Mouse (Mus musculus) ovary, postnatal 36 days (tissue): ENCODE data around the gene Tgfbr3.
"Not testable (repeated sequence)": the region's sequence is repeated elsewhere in the genome, so short reads cannot be mapped to it uniquely, and the experiment has no call there.

ENCODE experiments used
- DNase-seq: peaks from one replicate; pipeline ENCODE4 v3.0.0; 2022; ENCODE audit warnings: low spot score, mixed read lengths

Gene Tgfbr3

DNA sequence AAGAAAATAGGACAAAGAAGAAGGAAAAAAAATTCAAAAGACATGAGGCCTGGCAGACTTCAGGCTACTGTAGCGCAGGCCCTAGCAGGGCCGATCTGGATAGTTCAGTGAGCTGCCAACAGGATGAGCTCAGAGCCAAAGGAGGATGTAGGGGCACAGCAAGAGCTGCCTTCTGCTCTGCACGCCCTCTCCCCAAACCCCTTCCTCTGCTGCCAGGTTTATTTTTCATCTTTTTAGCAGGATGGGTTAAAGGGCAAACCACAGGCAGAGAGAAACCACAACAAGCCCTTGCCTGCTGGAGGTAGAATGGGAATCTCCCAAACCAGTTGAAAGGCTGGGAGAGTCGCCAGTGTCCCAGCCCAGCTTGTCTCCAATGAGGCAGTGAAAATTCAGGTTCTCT lies 10.2 kb downstream of the Tgfbr3 start:
- DNase-seq: no peak

DNA sequence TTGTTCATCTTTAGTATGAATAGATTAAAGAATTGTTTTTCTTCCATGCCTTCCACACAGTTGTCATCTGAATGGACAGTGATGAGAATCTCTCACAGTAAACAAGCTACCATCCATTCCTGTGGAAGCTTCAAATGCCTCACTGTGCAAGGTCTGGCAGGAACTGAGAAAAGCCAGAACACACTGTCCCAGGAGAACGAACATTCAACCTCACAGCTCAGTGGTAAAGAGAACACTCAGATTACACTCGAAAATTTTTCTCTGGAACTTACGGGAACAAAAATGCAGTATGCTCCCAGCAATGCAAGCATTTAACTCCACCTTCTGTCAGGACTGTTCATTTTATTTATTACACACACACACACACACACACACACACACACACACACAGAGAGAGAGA lies 13.2 kb downstream of the Tgfbr3 start:
- DNase-seq: no peak

DNA sequence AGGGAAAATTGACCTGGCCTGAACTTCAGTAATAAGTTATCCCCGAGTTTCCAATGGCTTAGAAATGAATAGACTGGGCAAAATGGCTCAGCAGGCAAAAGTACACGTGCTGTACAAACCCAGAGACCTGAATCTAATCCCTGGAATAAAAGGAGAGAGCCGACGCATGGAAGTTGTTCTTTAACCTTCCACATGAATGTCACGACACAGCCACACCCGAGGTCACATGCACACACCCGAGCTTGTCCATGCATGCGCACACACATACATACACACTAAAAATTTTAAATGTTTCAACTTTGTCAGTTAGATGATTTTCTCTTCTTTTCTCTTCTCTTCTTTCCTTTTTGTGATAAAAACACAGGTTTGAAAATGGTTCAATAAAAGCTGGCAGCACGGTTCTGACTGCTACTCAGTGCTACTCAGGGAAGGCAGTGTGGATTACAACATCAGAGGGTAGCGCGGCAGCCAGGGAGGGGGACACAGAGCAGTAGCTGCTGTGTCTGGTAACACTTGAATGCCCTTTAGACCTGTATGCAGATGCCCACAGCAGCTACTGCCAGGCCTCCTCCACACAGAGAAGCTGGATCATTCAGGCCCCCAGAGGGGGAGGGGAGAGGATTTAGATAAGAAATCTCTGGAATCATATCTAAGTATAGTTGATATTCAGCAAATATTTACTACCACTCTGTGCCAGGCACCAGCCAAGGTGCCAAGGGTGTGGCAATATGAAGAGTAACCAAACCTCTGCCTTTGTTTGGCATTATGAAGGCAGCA lies 17.0 kb downstream of the Tgfbr3 start:
- no peak for DNase-seq

DNA sequence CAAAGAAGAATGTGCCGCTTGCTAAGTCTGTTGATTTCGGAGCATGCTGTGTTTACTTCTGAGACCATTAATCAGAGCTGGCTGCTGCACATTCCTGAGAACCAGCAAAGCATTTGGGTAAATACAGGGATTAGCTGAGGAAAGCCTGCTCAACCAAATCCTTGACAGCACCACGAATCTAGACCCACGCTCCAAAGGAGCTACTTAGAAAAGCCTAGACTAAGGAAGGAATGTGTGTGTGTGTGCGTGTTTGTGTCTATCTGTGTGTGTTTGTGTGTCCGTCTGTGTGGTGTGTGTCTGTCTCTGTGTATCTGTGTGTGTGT lies 20.5 kb downstream of the Tgfbr3 start:
- no peak for DNase-seq

DNA sequence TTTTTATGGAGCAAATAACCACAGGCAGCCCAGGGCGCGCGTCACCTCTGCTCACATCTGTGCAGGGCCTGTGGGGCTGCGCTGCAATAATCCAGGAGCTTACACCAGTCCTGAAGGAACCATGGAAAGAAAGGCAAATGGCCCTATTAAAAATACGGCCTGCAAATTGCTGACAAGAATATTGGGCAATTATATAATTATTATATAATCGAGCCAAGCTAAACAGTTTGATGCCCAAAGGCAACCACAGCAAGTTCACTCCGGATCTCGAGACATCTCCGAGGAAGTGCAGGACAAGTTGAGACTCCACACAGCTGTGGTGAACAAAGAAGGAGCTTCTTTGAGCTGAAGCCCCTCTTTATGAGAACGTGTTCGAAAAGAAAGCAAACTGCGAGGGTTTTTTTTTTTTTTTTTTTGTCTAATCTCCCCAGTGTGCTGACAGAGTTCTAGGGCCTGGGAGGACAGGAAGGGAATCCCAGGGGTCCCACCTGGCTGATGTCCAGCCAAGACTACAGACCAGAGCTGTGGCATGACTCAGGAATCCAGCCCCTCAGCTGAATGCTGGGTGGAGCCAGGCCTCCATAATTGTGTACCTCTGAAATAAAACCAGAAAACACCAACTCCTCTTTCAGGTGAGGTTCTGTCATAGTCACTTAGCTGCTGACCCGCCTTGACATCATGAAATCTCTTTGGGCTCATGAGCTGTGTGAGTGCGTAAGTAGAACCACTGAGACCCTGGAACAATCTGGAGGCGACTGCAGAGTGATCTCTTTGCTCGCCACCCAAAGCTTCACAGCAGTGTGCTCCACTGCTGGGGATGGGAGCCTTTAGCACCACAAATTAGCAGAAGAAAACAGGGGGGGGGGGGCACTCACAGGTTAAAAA lies 21.1 kb downstream of the Tgfbr3 start:
- DNase-seq: no peak

DNA sequence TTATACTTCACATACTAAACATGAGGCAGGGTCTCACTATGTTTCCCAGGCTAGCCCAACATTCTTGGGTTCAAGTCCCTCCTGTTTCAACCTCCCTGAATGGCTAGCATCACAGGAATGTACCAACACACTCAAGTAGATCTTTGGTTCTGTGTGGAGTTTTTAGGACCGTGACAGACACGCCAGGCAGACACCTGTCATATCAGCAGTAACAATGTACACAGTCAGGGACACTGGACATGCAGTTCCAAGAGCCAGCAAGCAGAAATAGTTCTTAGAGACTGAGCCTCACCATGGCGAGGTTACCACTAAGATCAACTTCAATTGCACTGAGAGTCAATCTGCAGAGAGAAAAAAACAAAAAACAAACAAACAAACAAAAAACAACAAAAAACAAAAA lies 22.9 kb downstream of the Tgfbr3 start:
- no peak for DNase-seq

DNA sequence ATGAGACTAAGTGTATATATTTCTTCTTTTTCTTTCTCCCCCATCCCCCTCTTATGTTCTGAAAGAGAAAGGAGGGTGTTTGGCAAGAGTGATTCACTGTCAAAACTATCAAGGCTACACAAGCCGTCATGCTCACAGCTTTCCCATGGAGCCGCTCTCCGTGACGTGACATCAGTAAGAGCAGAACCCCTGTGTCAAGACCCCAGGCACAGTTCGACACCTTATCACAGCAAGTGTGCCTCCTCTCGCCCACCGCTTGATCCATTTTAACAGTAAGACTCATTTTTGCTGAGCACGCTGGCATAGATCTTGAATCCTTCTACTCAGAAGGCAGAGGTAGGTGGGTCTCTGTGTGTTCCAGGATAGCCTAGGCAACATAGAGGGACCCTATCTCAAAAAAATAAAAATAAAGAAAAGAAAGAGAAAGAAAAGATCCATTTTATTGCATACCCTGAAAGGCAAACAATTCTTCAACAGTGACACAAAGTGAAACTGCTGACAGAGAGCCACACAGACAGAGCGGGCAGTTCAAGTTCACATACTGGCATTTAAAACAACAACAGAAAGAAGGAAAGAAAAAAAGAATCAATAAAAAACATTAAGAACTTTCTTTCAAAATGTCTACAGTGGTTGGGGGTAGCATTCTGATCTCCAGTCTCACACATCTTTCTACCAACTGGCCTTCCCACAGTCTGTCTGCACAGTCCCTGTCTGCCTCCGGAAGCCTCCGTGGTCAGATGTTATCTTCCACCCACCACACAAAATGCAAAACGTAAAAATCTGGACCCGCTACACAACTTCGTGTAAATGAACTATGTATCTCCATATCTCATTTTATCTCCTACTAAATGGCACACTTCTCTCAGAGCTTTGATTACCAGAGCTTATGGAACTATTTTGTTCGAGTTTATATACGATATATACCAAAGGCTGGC lies 24.7 kb downstream of the Tgfbr3 start:
- no peak for DNase-seq

DNA sequence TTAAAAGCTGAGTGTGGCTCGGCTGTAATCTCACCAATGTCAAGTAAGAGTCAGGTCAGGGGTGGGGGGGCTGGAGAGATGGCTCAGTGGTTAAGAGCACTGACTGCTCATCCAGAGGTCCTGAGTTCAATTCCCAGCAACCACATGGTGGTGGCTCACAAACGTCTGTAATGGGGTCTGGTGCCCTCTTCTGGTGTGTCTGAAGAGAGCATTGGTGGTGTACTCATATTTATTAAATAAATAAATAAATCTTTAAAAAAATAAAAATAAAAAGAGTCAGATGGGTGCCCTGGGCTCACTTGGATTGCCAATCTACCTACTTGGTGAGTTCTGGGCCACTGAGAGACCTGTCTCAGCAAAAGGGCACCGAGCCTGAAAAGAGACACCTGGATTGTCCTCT lies 25.6 kb downstream of the Tgfbr3 start:
- no peak for DNase-seq

DNA sequence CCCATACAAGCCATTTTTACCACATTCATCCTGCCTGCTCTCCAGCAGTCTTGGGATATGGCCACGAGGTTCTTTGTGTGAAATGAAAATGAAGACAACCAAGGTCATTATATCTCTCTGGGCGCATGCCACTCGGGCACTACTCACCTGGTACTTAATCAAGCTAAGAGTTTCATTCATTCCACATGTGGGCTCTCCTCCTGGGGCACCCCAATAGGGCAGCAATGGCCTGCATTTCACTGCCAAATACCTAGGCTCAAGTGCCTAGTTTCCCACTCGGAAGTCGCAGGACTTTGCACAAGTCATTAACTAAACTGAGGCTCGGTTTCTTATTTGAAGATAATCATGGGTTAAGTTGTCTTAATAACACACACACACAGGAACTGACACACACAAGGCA lies 27.5 kb downstream of the Tgfbr3 start:
- no peak for DNase-seq

DNA sequence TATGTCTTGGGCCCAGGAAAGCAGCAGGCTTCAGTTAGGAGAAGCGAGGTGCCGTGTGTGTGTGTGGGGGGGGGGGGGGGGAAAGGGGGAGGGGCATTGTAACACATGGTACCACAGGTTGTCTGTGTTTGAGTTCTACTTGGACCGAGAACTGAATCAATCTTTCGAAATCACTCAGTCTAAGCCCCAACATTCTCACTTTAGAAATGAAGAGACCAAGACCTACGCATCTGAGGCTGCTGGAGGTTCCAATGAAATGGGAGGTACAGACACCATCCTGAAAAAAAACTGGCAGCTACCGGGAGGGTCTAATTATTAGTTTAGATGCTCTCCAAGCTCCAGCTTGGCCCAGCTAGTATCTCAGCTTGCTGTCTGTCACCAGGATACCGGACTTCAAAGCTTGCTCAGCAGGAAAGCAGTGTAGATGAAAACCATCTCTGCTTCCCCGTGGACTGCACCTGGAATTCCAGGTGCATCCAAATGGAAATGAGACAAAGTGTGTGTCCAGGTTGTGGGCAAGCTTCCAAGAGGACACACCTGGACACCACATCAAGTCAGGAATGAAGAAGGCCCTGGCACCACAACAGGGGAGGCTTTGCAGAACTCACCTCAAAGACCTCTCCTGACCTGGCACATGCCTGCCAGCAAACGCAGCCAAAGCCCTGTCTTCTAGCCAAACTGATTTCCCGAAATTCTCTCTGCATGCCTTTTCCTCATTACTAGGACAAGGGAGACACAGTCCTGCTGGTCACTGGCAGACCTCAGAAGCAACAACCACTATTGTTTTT lies 28.5 kb downstream of the Tgfbr3 start:
- no peak for DNase-seq

DNA sequence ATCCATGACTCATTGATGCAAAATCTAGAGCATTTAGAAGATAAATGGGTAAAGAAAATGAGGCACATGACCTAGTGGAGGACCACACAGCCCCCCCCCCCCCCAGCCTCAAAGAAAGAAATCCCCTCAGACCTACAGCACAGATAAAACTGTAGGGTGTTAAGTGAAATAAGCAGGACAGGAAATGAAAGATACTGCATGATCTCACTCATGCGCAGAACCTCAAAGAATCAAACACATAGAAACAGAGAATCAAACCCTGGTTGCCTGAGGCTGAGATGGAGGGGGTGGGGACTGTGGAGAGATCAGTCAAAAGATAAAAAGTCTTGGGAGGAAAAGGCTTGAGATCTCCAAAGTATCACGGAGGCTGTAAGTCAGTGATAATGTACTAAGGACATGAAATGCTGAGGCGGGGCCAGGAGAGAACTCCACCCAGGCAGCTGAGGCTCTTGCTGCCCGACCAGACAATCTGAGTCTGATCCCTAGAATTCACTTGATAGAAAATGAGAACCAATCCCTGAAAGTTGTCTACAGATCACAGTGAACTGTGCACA lies 29.9 kb downstream of the Tgfbr3 start:
- DNase-seq: no peak

DNA sequence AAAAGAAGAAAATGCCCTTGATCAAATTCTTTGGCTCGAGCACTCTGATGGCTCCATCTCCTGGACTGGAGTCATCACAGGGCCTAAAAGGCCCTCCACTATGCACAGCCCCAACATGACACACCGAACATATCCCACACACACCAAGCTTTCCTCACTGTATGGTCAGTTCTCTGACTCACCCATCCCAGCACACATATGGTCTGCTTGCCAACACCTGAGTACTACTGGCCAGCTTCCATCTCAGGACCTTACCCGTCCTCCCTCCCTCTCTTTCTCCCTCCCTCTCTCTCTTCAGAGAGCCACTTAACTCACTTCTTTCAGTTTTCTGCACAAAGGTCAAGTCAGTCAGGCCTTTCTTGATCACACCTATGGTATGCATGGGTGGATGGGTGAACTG lies 36.0 kb downstream of the Tgfbr3 start:
- no peak for DNase-seq

DNA sequence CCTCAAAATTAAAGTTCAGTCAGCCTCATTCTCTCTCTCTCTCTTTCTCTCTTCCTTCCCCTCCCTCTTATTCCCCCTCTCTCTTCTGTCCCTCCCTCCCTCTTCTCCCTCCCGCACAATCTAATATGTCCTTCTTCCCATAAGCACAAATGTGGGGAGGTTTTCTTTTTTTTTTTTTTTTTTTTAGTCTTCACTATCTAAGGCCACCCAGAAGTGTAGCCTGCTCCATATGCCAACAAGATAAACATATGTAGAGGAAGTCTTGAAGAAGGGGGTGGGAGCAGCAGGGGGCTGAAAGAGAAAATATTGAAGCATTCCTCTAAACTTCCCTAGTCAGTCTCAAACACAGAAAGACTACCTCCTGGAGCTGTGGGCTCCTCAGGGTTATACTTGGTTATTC lies 37.0 kb downstream of the Tgfbr3 start:
- no peak for DNase-seq

DNA sequence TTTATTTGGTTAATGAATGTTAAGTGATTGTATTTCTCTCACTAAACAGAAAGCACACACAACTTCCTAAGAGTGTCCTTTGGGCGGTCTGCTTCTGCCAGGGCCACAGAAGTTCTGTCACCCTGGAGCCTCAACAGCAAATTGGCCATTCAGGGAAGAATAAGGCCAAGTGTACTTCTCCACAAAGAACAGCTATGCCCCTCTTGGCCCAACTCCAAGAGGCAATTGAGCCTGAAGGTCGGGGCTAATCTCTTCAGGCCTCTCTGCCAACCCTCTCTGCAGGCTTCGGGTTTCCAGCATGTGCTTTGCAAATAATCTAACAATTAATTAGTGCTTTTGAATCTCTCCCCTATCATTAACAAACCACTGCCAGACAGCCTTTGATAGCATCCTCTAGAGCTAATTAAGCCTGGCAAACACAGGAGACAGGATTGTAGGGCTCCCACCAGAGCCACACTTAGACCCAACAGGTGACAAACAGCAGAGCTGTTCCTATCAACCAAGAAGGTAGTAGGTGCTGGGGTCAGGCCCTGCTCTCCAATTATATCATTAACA lies 37.6 kb downstream of the Tgfbr3 start:
- DNase-seq: peak; percentile 64

DNA sequence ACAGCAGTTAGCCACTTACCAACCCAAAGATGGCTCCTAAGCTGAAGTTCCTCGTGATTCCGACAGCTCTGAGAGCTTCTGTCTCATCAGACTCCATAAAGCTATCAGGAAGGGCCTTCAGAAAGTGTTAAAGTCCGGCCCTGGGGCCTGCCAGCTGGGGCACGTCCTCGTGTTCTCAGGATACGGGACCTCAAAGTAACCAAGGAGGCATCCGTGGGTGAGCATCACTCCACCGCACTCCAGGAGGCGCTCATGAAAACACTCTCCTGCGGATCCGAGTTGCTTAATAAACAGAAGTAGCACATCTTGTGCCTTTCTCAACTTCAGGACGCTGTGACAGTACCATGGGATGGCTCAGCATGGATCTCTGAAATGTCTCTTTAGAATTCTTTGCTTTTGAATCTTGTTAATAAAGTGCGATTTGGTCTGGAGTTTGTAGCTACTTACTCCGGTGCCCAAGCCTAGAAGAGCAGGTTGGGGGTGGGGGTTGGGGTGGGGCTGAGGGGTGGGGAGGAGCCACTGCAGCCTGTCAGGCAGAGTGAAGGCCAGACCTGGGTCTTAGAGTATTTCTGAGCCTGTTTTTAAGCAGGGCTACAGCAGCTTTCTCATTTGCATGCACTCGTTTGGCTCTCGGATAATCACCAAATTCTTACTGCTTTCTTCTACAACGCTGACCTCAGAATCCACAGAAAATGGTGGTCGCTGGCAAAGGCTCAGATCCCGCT lies 38.7 kb downstream of the Tgfbr3 start:
- no peak for DNase-seq

DNA sequence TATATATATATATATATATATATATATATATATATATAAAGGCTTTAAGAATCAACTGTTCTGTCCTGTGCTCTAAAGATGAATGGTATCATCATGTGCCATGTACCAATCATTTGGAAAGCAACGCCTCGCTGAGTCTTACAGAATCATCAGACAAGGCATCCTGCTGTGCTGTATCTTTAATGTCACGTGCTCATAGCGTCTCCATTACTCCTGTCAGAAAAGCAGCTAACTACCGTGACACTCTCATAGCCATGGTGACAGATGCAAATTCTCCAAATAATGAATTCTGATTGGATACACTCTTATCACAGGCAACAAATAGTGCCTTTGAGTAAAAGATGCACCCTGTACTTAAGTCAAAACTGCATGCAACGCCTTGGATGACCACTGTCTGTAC lies 40.7 kb downstream of the Tgfbr3 start:
- no peak for DNase-seq

DNA sequence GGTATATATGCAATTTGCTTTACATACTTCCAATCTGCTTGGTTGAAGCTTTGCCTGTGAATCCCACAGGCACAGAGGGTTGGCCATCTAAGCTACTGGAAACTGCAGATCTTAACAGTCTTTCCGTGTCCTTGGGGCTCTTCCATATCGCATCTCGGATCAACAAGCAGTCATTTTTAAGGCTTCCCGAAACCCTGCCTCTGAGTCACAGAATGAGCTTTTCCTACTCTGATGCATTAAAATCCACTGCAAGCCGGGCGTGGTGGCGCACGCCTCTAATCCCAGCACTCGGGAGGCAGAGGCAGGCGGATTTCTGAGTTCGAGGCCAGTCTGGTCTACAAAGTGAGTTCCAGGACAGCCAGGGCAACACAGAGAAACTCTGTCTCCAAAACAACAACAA lies 41.1 kb downstream of the Tgfbr3 start:
- not testable (repeated sequence) for DNase-seq

DNA sequence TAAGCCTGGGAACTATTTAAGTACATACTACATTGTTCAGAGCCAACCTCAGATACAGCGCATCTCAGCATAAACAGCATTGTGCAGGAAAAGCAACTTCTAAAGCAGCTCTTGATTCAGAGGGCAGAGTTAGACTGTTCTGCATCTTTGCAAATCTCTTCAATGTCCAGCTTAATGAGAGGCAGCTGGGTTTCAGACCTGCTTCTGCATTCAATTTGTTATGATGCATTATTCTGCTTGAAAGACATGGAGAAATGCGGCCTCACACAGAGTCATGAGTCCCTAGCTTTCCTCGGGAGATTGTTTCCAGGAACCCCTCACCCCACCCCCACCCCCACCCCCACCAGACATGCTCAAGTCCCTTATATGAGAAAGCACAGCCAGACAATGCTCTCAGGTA lies 41.6 kb downstream of the Tgfbr3 start:
- no peak for DNase-seq

DNA sequence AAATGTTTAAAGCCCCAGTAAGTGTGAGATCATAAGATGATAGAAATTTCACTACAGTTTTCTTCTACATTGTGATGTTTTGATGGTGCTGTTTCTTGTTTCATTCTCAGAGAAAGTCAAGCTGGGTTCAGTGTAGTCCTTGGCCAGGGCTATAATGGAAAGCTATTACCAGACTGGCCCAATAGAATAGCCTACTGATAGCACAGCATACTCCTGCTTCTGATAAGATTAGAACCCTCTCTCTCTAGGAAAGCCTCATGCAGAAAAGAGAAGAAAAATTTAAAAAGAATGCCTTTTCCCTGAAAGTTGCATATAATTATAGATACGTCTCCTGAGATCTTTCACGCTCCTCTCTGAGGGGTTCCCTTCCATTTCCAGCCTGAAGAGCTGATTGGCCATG lies 46.0 kb downstream of the Tgfbr3 start:
- no peak for DNase-seq

DNA sequence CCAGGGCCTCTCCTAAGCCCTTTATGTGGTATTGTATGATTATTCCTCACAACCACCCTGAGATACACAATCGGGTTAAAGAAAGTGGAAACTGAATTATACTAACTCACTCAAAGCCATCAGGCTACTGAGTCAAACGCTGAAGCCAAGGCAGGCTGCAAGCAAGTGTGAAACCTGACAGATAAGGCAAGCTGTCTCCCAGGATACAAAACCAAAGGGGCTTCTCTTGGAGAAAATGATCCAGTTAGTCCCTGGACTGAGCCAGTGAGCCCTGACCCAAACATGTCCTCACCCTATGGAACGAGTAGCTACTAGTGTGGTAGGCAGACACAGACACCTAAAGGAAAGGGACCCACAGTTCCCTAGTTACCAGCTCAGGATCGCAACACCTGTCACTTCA lies 46.4 kb downstream of the Tgfbr3 start:
- DNase-seq: no peak
